Mouse (Mus musculus): ENCODE measurements at regions not wholly inside any gene's neighbourhood (a gene's known extent, or its start where the extent isn't known, plus 50 kb on each side); places are given as distances from the start of the nearest gene placed in this dataset.

GRCm38 (mm10) chr10:45957686-45958085, 380.1 kb downstream of the Hace1 start:
- no peak for DNase-seq (ENCODE audit: low read depth, low spot score)

GRCm38 (mm10) chr10:45972240-45972639, 394.6 kb downstream of the Hace1 start:
- no peak for DNase-seq (ENCODE audit: low read depth, low spot score)

- no peak for DNase-seq (ENCODE audit: low read depth, low spot score)
Measured at GRCm38 (mm10) chr10:45982731-45983274, 405.2 kb downstream of the Hace1 start.

- DNase-seq (ENCODE audit: low read depth, low spot score), result no peak
Measured at GRCm38 (mm10) chr10:45983671-45984335, 406.2 kb downstream of the Hace1 start.

- DNase-seq (ENCODE audit: low read depth, low spot score), result no peak
Measured at GRCm38 (mm10) chr10:45986341-45986740, 408.7 kb downstream of the Hace1 start.

GRCm38 (mm10) chr10:46006319-46006718, 428.7 kb downstream of the Hace1 start:
- DNase-seq (ENCODE audit: low read depth, low spot score), result no peak

GRCm38 (mm10) chr10:46011916-46012596, 434.4 kb downstream of the Hace1 start:
- DNase-seq (ENCODE audit: low read depth, low spot score), result peak; percentile 70

- DNase-seq (ENCODE audit: low read depth, low spot score), result no peak
Measured at GRCm38 (mm10) chr10:46012599-46012998, 435.0 kb downstream of the Hace1 start.

- DNase-seq (ENCODE audit: low read depth, low spot score), result no peak
Measured at GRCm38 (mm10) chr10:46016295-46016694, 438.7 kb downstream of the Hace1 start.

- no peak for DNase-seq (ENCODE audit: low read depth, low spot score)
Measured at GRCm38 (mm10) chr10:46045474-46046093, 468.0 kb downstream of the Hace1 start.

GRCm38 (mm10) chr10:46046094-46046749, 468.6 kb downstream of the Hace1 start:
- no peak for DNase-seq (ENCODE audit: low read depth, low spot score)

- no peak for DNase-seq (ENCODE audit: low read depth, low spot score)
Measured at GRCm38 (mm10) chr10:46046890-46047414, 469.3 kb downstream of the Hace1 start.

GRCm38 (mm10) chr10:46047591-46047990, 470.0 kb downstream of the Hace1 start:
- no peak for DNase-seq (ENCODE audit: low read depth, low spot score)

GRCm38 (mm10) chr10:46057362-46058198, 480.0 kb downstream of the Hace1 start:
- DNase-seq (ENCODE audit: low read depth, low spot score), result peak; percentile 61

- DNase-seq (ENCODE audit: low read depth, low spot score), result no peak
Measured at GRCm38 (mm10) chr10:46058199-46058472, 480.5 kb downstream of the Hace1 start.

GRCm38 (mm10) chr10:46059285-46059684, 481.7 kb downstream of the Hace1 start:
- DNase-seq (ENCODE audit: low read depth, low spot score), result no peak

- no peak for DNase-seq (ENCODE audit: low read depth, low spot score)
Measured at GRCm38 (mm10) chr10:46063831-46064230, 486.2 kb downstream of the Hace1 start.

GRCm38 (mm10) chr10:46070766-46071165, 493.1 kb downstream of the Hace1 start:
- DNase-seq (ENCODE audit: low read depth, low spot score), result no peak

- DNase-seq (ENCODE audit: low read depth, low spot score), result no peak
Measured at GRCm38 (mm10) chr10:46071220-46071619, 493.6 kb downstream of the Hace1 start.

- no peak for DNase-seq (ENCODE audit: low read depth, low spot score)
Measured at GRCm38 (mm10) chr10:46071810-46072549, 494.4 kb downstream of the Hace1 start.
